Mouse (Mus musculus): ENCODE results near the gene Sept9. TPM values are rescaled to one million over a fixed set of nuclear protein-coding genes. Genes with fewer than 3 reads are reported as not detected.

Gene Sept9
- polyA plus RNA-seq, 2 experiments: 78.7 to 125 TPM

DNA sequence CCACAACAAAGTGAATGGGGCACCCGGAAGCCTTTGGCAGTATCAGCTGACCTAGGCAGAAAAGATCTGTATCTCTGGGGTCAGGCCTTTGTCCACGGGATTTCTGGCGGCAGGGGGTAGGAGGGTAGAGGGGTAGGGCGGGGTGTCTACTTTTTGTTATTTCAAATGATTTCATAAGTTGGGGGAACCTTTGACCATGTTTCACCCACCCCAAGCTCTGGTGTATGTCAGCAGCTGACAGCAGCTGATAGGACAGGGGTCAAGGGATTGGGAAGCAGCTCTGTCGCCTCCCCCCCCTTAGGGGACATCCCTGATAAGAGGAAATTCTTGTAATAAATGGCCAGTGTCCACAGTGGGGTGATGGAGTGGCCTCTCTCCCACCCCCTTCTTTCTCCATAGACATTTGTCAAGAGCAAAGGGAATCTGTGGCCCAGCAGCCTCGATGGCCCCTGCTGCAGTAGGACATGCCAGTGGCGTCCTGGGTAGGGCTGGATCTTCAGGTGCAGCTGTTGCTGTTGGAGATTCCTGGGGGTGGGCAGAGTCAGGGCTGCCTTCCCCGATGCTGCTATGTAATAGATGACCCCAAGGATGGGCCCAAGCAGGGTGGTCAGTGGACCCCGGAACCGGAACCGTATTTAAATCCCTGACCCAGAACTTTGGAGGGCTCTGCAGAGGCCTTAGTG lies 145.0 kb downstream of the Sept9 start:
- 41% methylated on average over 11 of the region's 11 CpGs for WGBS
- no peaks in the 10 kb centered on the region for H3K9me3 ChIP-seq (ENCODE audit: control insufficient read depth, low read length)
- H3K4me2 ChIP-seq (replicated peaks; ENCODE audit: low read depth, low read length, severe bottlenecking): peak overlapping the region; percentile 35
- no peaks in the 10 kb centered on the region; the same call in 1 of the 2 replicates for H3K36me3 ChIP-seq (ENCODE audit: control insufficient read depth, insufficient read depth, low read length)
- peak overlapping the region; percentile 76 for H3K27ac ChIP-seq (replicated peaks; ENCODE audit: low read depth, low read length)
- peaks cover 60% of the 10 kb centered on the region for H3K4me1 ChIP-seq (ENCODE audit: control insufficient read depth, insufficient read depth, low read length)
- TF ChIP-seq POLR2A (IDR thresholded peaks at IDR 0.05; ENCODE audit: borderline replicate concordance, extremely low read depth, insufficient read depth, insufficient read length): no peak
- H3K4me3 ChIP-seq (replicated peaks; ENCODE audit: low read length): no peak overlapping the region
- no peak for DNase-seq (ENCODE audit: low spot score)
- ATAC-seq (ENCODE audit: low FRiP score, low read depth): no peak
- H3K27me3 ChIP-seq (ENCODE audit: control insufficient read depth, insufficient read depth, low read length): no peaks in the 10 kb centered on the region
- peak overlapping the region; percentile 16; the same call in 1 of the 2 replicates for H3K9ac ChIP-seq (ENCODE audit: low read depth, low read length, severe bottlenecking)

DNA sequence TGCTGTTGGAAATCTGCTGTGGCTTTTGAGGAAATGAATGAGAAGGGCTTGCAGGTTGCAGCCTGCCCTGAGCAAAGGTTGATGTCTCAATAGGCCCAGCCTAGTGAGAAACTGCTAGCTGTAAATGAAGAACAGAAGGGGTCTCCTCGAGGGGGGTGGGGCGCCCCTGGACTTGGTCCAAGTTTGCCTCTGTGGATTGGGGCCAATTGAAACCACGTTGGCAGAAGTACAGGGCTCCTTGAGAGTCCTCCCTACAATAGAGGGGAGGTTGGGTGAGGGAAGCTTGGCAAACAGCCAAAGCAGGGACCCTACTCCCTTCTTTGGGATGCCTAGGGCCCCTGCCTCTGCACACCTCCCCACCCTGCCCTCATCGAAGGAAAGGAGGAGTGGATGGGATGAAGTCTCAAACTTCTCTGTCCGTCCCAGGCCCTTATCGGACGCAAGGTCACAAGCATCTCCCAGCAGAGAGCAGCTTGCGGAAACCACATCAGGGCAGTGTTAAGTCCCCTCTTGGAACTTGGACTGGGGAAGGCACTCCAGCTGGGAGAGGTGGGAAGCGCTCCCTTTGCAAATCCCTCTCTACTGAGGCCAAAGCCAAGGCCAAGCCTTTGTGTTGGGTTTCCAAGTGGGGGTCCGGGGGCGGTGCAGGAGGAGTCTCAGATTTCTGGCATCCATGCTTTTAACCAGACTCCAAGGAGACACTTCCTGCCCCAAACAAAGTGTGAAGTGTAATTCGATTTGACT lies 145.7 kb downstream of the Sept9 start:
- peak overlapping the region; percentile 35 for H3K4me2 ChIP-seq (replicated peaks; ENCODE audit: low read depth, low read length, severe bottlenecking)
- H3K4me1 ChIP-seq (ENCODE audit: control insufficient read depth, insufficient read depth, low read length): peaks cover 67% of the 10 kb centered on the region
- DNase-seq (ENCODE audit: low spot score) (peak; percentile 72), ATAC-seq (ENCODE audit: low FRiP score, low read depth) (peak; percentile 53; the same call in 1 of the 2 replicates)
- no peak for TF ChIP-seq POLR2A (IDR thresholded peaks at IDR 0.05; ENCODE audit: borderline replicate concordance, extremely low read depth, insufficient read depth, insufficient read length)
- H3K9ac ChIP-seq (ENCODE audit: low read depth, low read length, severe bottlenecking): peak overlapping the region; percentile 16; the same call in 1 of the 2 replicates
- no peak overlapping the region for H3K4me3 ChIP-seq (replicated peaks; ENCODE audit: low read length)
- H3K27ac ChIP-seq (replicated peaks; ENCODE audit: low read depth, low read length): peak overlapping the region; percentile 76
- H3K36me3 ChIP-seq (ENCODE audit: control insufficient read depth, insufficient read depth, low read length): no peaks in the 10 kb centered on the region
- WGBS: 12% methylated on average over 12 of the region's 12 CpGs
- H3K9me3 ChIP-seq (ENCODE audit: control insufficient read depth, low read length): no peaks in the 10 kb centered on the region
- no peaks in the 10 kb centered on the region for H3K27me3 ChIP-seq (ENCODE audit: control insufficient read depth, insufficient read depth, low read length)

DNA sequence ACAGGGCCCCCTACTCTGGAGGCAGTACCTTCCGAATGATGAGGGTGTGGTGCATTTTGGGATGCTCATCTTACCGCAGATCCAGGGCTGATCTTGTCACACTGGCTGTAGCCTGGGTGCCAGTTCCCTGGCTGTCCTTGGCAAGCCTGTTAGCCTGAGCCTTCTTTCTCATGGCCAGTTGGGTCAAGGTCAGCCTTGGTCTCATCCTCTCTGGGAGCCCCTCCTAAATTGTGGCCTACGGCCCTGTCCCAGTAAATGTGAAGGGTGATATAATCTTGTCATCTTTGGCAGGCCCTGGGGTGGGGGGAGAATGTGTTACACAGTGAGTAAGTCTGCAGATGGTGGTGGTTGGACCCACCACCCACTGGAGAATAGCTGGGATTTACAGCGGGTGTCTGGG lies 147.8 kb downstream of the Sept9 start:
- Histone ChIP-seq H3K4me2 (replicated peaks; ENCODE audit: low read depth, low read length, severe bottlenecking) (no peak overlapping the region), H3K9me3 (ENCODE audit: control insufficient read depth, low read length) (no peaks in the 10 kb centered on the region), H3K36me3 (ENCODE audit: control insufficient read depth, insufficient read depth, low read length) (peaks cover 12% of the 10 kb centered on the region), H3K4me1 (ENCODE audit: control insufficient read depth, insufficient read depth, low read length) (peaks cover 74% of the 10 kb centered on the region), H3K27ac (replicated peaks; ENCODE audit: low read depth, low read length) (0 out of 2 replicates have a peak overlapping the region, but pooled peaks have one; percentile 39), H3K27me3 (ENCODE audit: control insufficient read depth, insufficient read depth, low read length) (no peaks in the 10 kb centered on the region), H3K4me3 (replicated peaks; ENCODE audit: low read length) (no peak overlapping the region), H3K9ac (ENCODE audit: low read depth, low read length, severe bottlenecking) (no peak overlapping the region)
- no peak for TF ChIP-seq POLR2A (IDR thresholded peaks at IDR 0.05; ENCODE audit: borderline replicate concordance, extremely low read depth, insufficient read depth, insufficient read length)
- DNase-seq (ENCODE audit: low spot score) (no peak), ATAC-seq (ENCODE audit: low FRiP score, low read depth) (no peak)
- WGBS: 68% methylated on average over 4 of the region's 4 CpGs

DNA sequence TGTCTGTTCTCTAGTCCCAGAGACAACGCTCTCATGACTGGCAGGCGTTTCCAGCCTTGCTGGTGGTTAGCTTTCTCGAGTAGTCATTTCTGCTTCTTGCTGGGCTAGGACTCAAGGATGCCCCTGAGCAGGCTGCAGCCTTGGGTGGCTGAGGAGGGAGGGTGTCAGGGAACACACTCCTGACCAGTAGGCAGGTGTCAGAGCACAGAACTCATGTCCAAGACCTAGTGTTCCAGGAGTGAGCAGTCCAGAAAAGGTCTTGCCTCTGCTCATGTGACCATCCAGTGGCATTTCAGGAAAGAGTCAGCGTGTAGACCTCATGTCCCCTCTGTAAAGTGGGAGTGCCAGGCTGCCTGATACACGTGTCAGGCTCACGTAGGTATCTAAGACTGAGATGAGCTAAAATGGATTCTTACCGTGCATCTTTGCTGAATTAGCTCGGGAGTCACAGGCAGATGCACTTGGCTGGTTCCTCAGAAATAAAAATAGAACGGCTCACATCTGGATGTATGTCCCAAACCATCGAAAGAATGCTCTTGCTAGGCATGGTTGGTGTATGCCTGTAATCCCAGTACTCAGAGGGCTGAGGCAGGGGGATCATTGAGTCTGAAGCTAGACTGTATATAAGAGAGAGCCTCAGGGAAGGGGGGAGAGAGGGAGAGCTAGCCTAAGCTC lies 149.1 kb downstream of the Sept9 start:
- no peak overlapping the region for H3K9ac ChIP-seq (ENCODE audit: low read depth, low read length, severe bottlenecking)
- H3K4me2 ChIP-seq (replicated peaks; ENCODE audit: low read depth, low read length, severe bottlenecking): no peak overlapping the region
- WGBS: 40% methylated on average over 10 of the region's 10 CpGs
- peaks cover 72% of the 10 kb centered on the region for H3K4me1 ChIP-seq (ENCODE audit: control insufficient read depth, insufficient read depth, low read length)
- H3K9me3 ChIP-seq (ENCODE audit: control insufficient read depth, low read length): no peaks in the 10 kb centered on the region
- ATAC-seq (ENCODE audit: low FRiP score, low read depth) (no peak), DNase-seq (ENCODE audit: low spot score) (no peak)
- H3K36me3 ChIP-seq (ENCODE audit: control insufficient read depth, insufficient read depth, low read length): peaks cover 25% of the 10 kb centered on the region
- no peak overlapping the region for H3K4me3 ChIP-seq (replicated peaks; ENCODE audit: low read length)
- TF ChIP-seq POLR2A (IDR thresholded peaks at IDR 0.05; ENCODE audit: borderline replicate concordance, extremely low read depth, insufficient read depth, insufficient read length): no peak
- peak overlapping the region; percentile 74; the same call in 1 of the 2 replicates for H3K27ac ChIP-seq (replicated peaks; ENCODE audit: low read depth, low read length)
- no peaks in the 10 kb centered on the region for H3K27me3 ChIP-seq (ENCODE audit: control insufficient read depth, insufficient read depth, low read length)
